Mouse (Mus musculus): ENCODE data around the gene Gm13889. TPM values are rescaled to one million over a fixed set of nuclear protein-coding genes. Genes with fewer than 3 reads are reported as not detected.

Gene Gm13889
- 23.4 and 26.8 TPM in 2 replicates for polyA plus RNA-seq (2015; fragmentation: Nextera tagmentation; extraction: Ambion mirVana)

GRCm38 (mm10) chr2:93956908-93957784 is at the start of gene Gm13889:
Gm13889 (minus strand) TSS chr2:93957201.
- Histone ChIP-seq H3K4me2 (ENCODE audit: low read depth, low read length) (peak within 1 kb of the TSS; percentile 82), H3K9ac (ENCODE audit: low read length) (peak within 1 kb of the TSS; percentile 80), H3K27me3 (ENCODE audit: control insufficient read depth, insufficient read depth, low read depth, low read length) (peaks cover 14% of the 10 kb centered on the region), H3K36me3 (ENCODE audit: control insufficient read depth, insufficient read depth, low read length) (no peaks in the 10 kb centered on the region), H3K9me3 (ENCODE audit: control insufficient read depth, low read length) (no peaks in the 10 kb centered on the region), H3K27ac (ENCODE audit: low read length) (peak within 1 kb of the TSS; percentile 80), H3K4me3 (ENCODE audit: low read length) (peak within 1 kb of the TSS; percentile 69), H3K4me1 (replicated peaks; ENCODE audit: control insufficient read depth, insufficient read depth, low read length) (peaks cover 6% of the 10 kb centered on the region; the same call in 1 of the 2 replicates)
- peak; percentile 93 for ATAC-seq (ENCODE audit: low read depth)
- 5% methylated on average over 49 of the region's 62 CpGs for WGBS

- no peaks in the 10 kb centered on the region for H3K27me3 ChIP-seq (ENCODE audit: control insufficient read depth, insufficient read depth, low read depth, low read length)
- no peak overlapping the region for H3K4me3 ChIP-seq (ENCODE audit: low read length)
- H3K9ac ChIP-seq (ENCODE audit: low read length): no peak overlapping the region
- H3K27ac ChIP-seq (ENCODE audit: low read length): no peak overlapping the region
- peak; percentile 76; the same call in 1 of the 2 replicates for ATAC-seq (ENCODE audit: low read depth)
- 1% methylated on average over 2 of the region's 2 CpGs for WGBS
- H3K9me3 ChIP-seq (ENCODE audit: control insufficient read depth, low read length): no peaks in the 10 kb centered on the region
- H3K4me2 ChIP-seq (ENCODE audit: low read depth, low read length): no peak overlapping the region
- H3K36me3 ChIP-seq (ENCODE audit: control insufficient read depth, insufficient read depth, low read length): peaks cover 30% of the 10 kb centered on the region
- H3K4me1 ChIP-seq (replicated peaks; ENCODE audit: control insufficient read depth, insufficient read depth, low read length): no peaks in the 10 kb centered on the region
Observed at GRCm38 (mm10) chr2:94002331-94002730, 45.3 kb upstream of the Gm13889 start.

- no peak; the same call in 1 of the 2 replicates for ATAC-seq (ENCODE audit: low read depth)
- H3K27ac ChIP-seq (ENCODE audit: low read length): no peak overlapping the region
Observed at GRCm38 (mm10) chr2:94001918-94002317, 44.9 kb upstream of the Gm13889 start.

GRCm38 (mm10) chr2:94001411-94001810 is 44.4 kb upstream of the Gm13889 start:
- peak; percentile 69 for ATAC-seq (ENCODE audit: low read depth)
- H3K36me3 ChIP-seq (ENCODE audit: control insufficient read depth, insufficient read depth, low read length): peaks cover 31% of the 10 kb centered on the region

More at GRCm38 (mm10) chr2:94001918-94002317, 44.9 kb upstream of the Gm13889 start:
- no peak overlapping the region for H3K9ac ChIP-seq (ENCODE audit: low read length)
- H3K36me3 ChIP-seq (ENCODE audit: control insufficient read depth, insufficient read depth, low read length): peaks cover 30% of the 10 kb centered on the region
- no peak overlapping the region for H3K4me2 ChIP-seq (ENCODE audit: low read depth, low read length)
- H3K27me3 ChIP-seq (ENCODE audit: control insufficient read depth, insufficient read depth, low read depth, low read length): no peaks in the 10 kb centered on the region
- no peaks in the 10 kb centered on the region for H3K4me1 ChIP-seq (replicated peaks; ENCODE audit: control insufficient read depth, insufficient read depth, low read length)
- H3K9me3 ChIP-seq (ENCODE audit: control insufficient read depth, low read length): no peaks in the 10 kb centered on the region
- WGBS: 68% methylated on average over 4 of the region's 4 CpGs
- H3K4me3 ChIP-seq (ENCODE audit: low read length): no peak overlapping the region

GRCm38 (mm10) chr2:93996254-93996653 is 39.3 kb upstream of the Gm13889 start, which contains the start of gene Gm27027:
Gm27027 (minus strand) TSS chr2:93996354.
- Histone ChIP-seq H3K4me2 (ENCODE audit: low read depth, low read length) (no peak within 1 kb of the TSS), H3K27ac (ENCODE audit: low read length) (no peak within 1 kb of the TSS), H3K36me3 (ENCODE audit: control insufficient read depth, insufficient read depth, low read length) (peaks cover 19% of the 10 kb centered on the region), H3K27me3 (ENCODE audit: control insufficient read depth, insufficient read depth, low read depth, low read length) (no peaks in the 10 kb centered on the region), H3K4me1 (replicated peaks; ENCODE audit: control insufficient read depth, insufficient read depth, low read length) (0 out of 2 replicates have a peak, but pooled peaks cover 3% of the 10 kb centered on the region), H3K4me3 (ENCODE audit: low read length) (no peak within 1 kb of the TSS), H3K9ac (ENCODE audit: low read length) (no peak within 1 kb of the TSS), H3K9me3 (ENCODE audit: control insufficient read depth, low read length) (no peaks in the 10 kb centered on the region)
- WGBS: 88% methylated on average over 6 of the region's 6 CpGs
- ATAC-seq (ENCODE audit: low read depth): no peak

More at GRCm38 (mm10) chr2:94001411-94001810, 44.4 kb upstream of the Gm13889 start:
- no peak overlapping the region for H3K9ac ChIP-seq (ENCODE audit: low read length)
- 76% methylated on average over 6 of the region's 6 CpGs for WGBS
- peak overlapping the region; percentile 47; the same call in 1 of the 2 replicates for H3K27ac ChIP-seq (ENCODE audit: low read length)
- H3K4me3 ChIP-seq (ENCODE audit: low read length): no peak overlapping the region
- H3K4me2 ChIP-seq (ENCODE audit: low read depth, low read length): no peak overlapping the region
- H3K4me1 ChIP-seq (replicated peaks; ENCODE audit: control insufficient read depth, insufficient read depth, low read length): no peaks in the 10 kb centered on the region
- no peaks in the 10 kb centered on the region for H3K9me3 ChIP-seq (ENCODE audit: control insufficient read depth, low read length)
- no peaks in the 10 kb centered on the region for H3K27me3 ChIP-seq (ENCODE audit: control insufficient read depth, insufficient read depth, low read depth, low read length)

- no peak for ATAC-seq (ENCODE audit: low read depth)
- Histone ChIP-seq H3K4me1 (replicated peaks; ENCODE audit: control insufficient read depth, insufficient read depth, low read length) (0 out of 2 replicates have a peak, but pooled peaks cover 3% of the 10 kb centered on the region), H3K36me3 (ENCODE audit: control insufficient read depth, insufficient read depth, low read length) (peaks cover 21% of the 10 kb centered on the region; the same call in 1 of the 2 replicates), H3K9me3 (ENCODE audit: control insufficient read depth, low read length) (no peaks in the 10 kb centered on the region), H3K9ac (ENCODE audit: low read length) (no peak overlapping the region), H3K27me3 (ENCODE audit: control insufficient read depth, insufficient read depth, low read depth, low read length) (no peaks in the 10 kb centered on the region), H3K4me2 (ENCODE audit: low read depth, low read length) (no peak overlapping the region), H3K27ac (ENCODE audit: low read length) (no peak overlapping the region), H3K4me3 (ENCODE audit: low read length) (no peak overlapping the region)
- WGBS: 60% methylated on average over 3 of the region's 3 CpGs
Observed at GRCm38 (mm10) chr2:93992810-93993209, 35.8 kb upstream of the Gm13889 start.

GRCm38 (mm10) chr2:93992259-93992658 is 35.3 kb upstream of the Gm13889 start:
- Histone ChIP-seq H3K36me3 (ENCODE audit: control insufficient read depth, insufficient read depth, low read length) (peaks cover 22% of the 10 kb centered on the region; the same call in 1 of the 2 replicates), H3K9ac (ENCODE audit: low read length) (no peak overlapping the region)

GRCm38 (mm10) chr2:93991336-93991735 is 34.3 kb upstream of the Gm13889 start:
- Histone ChIP-seq H3K9me3 (ENCODE audit: control insufficient read depth, low read length) (no peaks in the 10 kb centered on the region), H3K9ac (ENCODE audit: low read length) (no peak overlapping the region), H3K36me3 (ENCODE audit: control insufficient read depth, insufficient read depth, low read length) (peaks cover 15% of the 10 kb centered on the region), H3K4me2 (ENCODE audit: low read depth, low read length) (no peak overlapping the region), H3K27ac (ENCODE audit: low read length) (0 out of 2 replicates have a peak overlapping the region, but pooled peaks have one; percentile 3), H3K4me1 (replicated peaks; ENCODE audit: control insufficient read depth, insufficient read depth, low read length) (0 out of 2 replicates have a peak, but pooled peaks cover 3% of the 10 kb centered on the region), H3K4me3 (ENCODE audit: low read length) (no peak overlapping the region), H3K27me3 (ENCODE audit: control insufficient read depth, insufficient read depth, low read depth, low read length) (no peaks in the 10 kb centered on the region)
- peak; percentile 62 for ATAC-seq (ENCODE audit: low read depth)
- 54% methylated on average over 3 of the region's 3 CpGs for WGBS

More at GRCm38 (mm10) chr2:93992259-93992658, 35.3 kb upstream of the Gm13889 start:
- Histone ChIP-seq H3K4me1 (replicated peaks; ENCODE audit: control insufficient read depth, insufficient read depth, low read length) (0 out of 2 replicates have a peak, but pooled peaks cover 3% of the 10 kb centered on the region), H3K27ac (ENCODE audit: low read length) (peak overlapping the region; percentile 19; the same call in 1 of the 2 replicates), H3K4me3 (ENCODE audit: low read length) (no peak overlapping the region), H3K27me3 (ENCODE audit: control insufficient read depth, insufficient read depth, low read depth, low read length) (no peaks in the 10 kb centered on the region), H3K4me2 (ENCODE audit: low read depth, low read length) (no peak overlapping the region), H3K9me3 (ENCODE audit: control insufficient read depth, low read length) (no peaks in the 10 kb centered on the region)
- peak; percentile 20; the same call in 1 of the 2 replicates for ATAC-seq (ENCODE audit: low read depth)
- 55% methylated on average over 5 of the region's 5 CpGs for WGBS

- Histone ChIP-seq H3K4me3 (ENCODE audit: low read length) (no peak overlapping the region), H3K9ac (ENCODE audit: low read length) (no peak overlapping the region), H3K4me2 (ENCODE audit: low read depth, low read length) (no peak overlapping the region), H3K27ac (ENCODE audit: low read length) (no peak overlapping the region), H3K27me3 (ENCODE audit: control insufficient read depth, insufficient read depth, low read depth, low read length) (no peaks in the 10 kb centered on the region), H3K9me3 (ENCODE audit: control insufficient read depth, low read length) (no peaks in the 10 kb centered on the region), H3K4me1 (replicated peaks; ENCODE audit: control insufficient read depth, insufficient read depth, low read length) (peaks cover 13% of the 10 kb centered on the region), H3K36me3 (ENCODE audit: control insufficient read depth, insufficient read depth, low read length) (peaks cover 10% of the 10 kb centered on the region)
- ATAC-seq (ENCODE audit: low read depth): no peak
- WGBS: 87% methylated on average over 2 of the region's 2 CpGs
Observed at GRCm38 (mm10) chr2:93988440-93988839, 31.4 kb upstream of the Gm13889 start.

All from lung, embryonic 16.5 days (tissue).